Mouse (Mus musculus) adrenal gland, adult 10 weeks (tissue): ENCODE measurements around the gene Prr5. TPM values are rescaled to one million over a fixed set of nuclear protein-coding genes. Genes with fewer than 3 reads are reported as not detected.

Experiments
- polyA plus RNA-seq: library from polyadenylated mRNA; stranded (reverse); fragments of 350-450 nt; fragmentation: Illumina TruSeq; extraction: RNeasy Lipid Tissue Mini Kit (QIAGEN cat#74804); gene quantifications from one replicate; pipeline ENCODE4 v1.2.3, GENCODE M21; 2014; ENCODE audit warnings: low read depth, low replicate concordance

Prr5 gene
- polyA plus RNA-seq = 0.58 TPM

DNA sequence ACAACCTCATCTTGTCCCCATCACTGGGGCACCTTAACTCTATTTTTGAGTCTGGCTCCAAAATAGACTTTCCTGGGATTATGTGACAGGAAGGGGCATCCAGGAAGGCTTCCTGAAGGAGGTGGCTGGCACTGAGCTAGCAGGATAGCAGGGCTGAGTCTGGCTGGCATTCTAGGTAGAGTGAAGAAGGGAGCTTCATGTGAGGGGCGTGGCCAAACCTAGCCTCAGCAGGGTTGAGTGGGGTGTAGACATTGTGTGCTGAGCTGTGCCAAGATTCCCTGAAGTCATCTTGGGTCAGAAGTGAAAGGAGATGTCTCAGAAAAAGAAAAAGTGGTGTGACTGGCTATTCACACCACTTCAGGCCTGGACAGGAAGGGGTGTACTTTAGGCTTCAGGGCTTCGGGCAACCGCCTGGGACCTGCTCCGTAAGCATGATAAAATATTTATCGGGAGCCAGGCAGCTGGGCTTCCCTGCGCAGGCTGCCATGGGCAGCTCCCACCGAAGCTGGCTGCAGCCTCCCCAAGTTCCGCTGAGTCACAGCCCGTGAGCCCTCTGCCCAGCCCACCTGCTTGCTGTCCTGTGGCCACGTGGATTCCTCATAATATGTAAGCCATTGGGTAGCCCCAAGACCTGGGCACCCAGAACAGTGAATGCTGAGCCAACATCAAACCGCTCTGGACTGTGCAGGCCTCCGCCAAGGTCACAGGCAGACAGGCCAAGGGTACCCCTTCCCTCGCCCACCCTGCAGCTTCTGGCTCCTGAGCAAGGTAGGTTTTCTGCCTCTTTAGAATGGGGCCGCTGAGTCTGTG, at the start of gene Prr5:
Prr5 (plus strand) TSS at position 683 of the 810 bp plus-strand sequence.

DNA sequence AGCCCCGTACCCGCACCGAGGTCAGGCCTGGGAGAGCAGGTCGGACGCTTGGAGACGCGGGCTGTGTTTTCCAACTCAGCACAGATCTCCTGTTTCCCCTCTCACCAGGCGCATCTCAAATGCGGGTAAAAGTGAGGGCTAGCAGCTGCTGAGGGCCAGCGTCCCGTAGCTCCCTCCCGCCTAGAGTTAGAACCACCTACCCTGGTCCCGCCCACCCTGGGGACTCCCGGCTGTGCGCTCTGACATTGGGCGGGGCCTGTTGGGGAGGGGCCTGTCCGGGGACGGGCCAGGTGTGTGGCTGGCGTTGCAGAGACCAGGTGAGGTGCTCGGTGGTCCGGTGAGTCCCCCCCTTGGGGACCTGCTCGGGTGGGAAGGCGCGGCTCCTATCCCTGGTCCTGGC, 50.4 kb downstream of the Prr5 start, which contains the start of gene Arhgap8:
Arhgap8 (plus strand) TSS at position 262 of the 400 bp plus-strand sequence.

Other genes starting within 250 kb of the Prr5 start
- gene Shisal1, start 222.5 kb upstream of the Prr5 start, polyA plus RNA-seq = 0.58 TPM
- gene Rtl6, start 111.8 kb upstream of the Prr5 start, polyA plus RNA-seq = 0.93 TPM
- gene Arhgap8, start 50.4 kb downstream of the Prr5 start, polyA plus RNA-seq = not detected
- gene Phf21b, start 186.4 kb downstream of the Prr5 start, polyA plus RNA-seq = 0.29 TPM